Mouse (Mus musculus) MEL (cell line): ENCODE results near the gene 1700025G04Rik.

Source experiments
- CHD1 ChIP-seq: IDR thresholded peaks from 2 replicates; pipeline ENCODE4 v1.6.1; 2012; ENCODE audit warnings: low read depth, mild to moderate bottlenecking, inconsistent platforms, low read length, improper control_type of control experiment
- CTCF ChIP-seq, 3 experiments: IDR thresholded peaks in 2 of 3; conservative IDR thresholded peaks in 1 of 3; 2 replicates each; pipeline ENCODE4 v1.5.1; 2011 to 2012; ENCODE audit warnings: low read length in 3 of 3, low read depth in 2 of 3, mild to moderate bottlenecking in 2 of 3, improper control_type of control experiment in 1 of 3, inconsistent platforms in 1 of 3, mixed read lengths in 1 of 3, moderate library complexity in 1 of 3; ENCODE audit not compliant: control insufficient read depth in 1 of 3, insufficient read depth in 1 of 3, poor library complexity in 1 of 3, severe bottlenecking in 1 of 3
- ELF1 ChIP-seq: IDR thresholded peaks from 2 replicates; pipeline ENCODE4 v1.6.1; 2014; ENCODE audit warnings: low read depth, mild to moderate bottlenecking, inconsistent platforms, low read length, improper control_type of control experiment, moderate library complexity
- GATA1 ChIP-seq: IDR thresholded peaks from 2 replicates; pipeline ENCODE4 v1.6.1; 2011; ENCODE audit warnings: low read depth, low read length, improper control_type of control experiment
- MXI1 ChIP-seq: IDR thresholded peaks from 2 replicates; pipeline ENCODE4 v1.6.1; 2011; ENCODE audit warnings: mild to moderate bottlenecking, low read depth, low read length, improper control_type of control experiment
- ZKSCAN1 ChIP-seq: IDR thresholded peaks from 2 replicates; pipeline ENCODE4 v1.6.1; 2012; ENCODE audit warnings: low read depth, mild to moderate bottlenecking, inconsistent platforms, low read length, improper control_type of control experiment, moderate library complexity

DNA sequence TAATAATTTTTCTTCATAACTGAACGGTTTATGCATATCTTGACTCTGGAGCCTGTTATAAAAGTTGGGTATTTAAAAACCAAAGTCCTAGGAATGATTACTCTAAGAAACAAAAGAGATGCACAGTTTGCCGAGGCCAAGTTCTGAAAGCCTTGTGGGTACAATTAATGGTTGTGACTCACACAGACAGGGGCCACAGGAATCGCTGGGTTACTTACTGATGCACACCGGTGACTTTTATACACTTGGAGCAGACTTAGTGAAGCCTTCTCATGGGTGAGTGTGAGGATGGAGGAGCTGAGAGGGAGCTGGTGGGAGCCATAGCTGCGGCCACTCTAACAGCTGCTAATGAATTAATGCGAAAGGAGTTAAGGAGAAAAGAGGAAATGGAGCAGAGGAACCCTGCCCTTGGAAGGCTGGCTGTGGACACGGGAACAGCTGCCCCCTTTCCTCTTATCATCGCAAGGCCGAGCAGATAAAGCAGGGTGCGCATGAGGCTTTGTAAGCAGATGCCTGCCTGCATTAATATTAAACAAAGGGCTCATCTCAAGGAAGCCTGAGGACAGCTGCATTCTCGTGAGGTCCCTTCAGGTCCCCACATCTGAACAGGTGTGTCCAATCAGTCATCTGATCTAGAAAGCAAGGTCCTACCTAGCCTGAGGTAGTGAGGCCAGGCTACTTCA is 146.8 kb downstream of the 1700025G04Rik start:
- TF ChIP-seq MXI1 (no peak), CHD1 (0 out of 2 replicates have a peak, but pooled peaks have one; percentile 23), GATA1 (peak; percentile 90), CTCF (IDR thresholded peaks at IDR 0.05 in 2 of 3, conservative IDR thresholded peaks at IDR 0.05 in 1 of 3; ENCODE audit: control insufficient read depth in 1 of 3, insufficient read depth in 1 of 3, low read depth in 2 of 3, low read length in 3 of 3, poor library complexity in 1 of 3, severe bottlenecking in 1 of 3) (no peak), ELF1 (no peak), ZKSCAN1 (no peak)
